Mouse (Mus musculus): ENCODE measurements around the gene Dph7. TPM values are rescaled to one million over a fixed set of nuclear protein-coding genes. Genes with fewer than 3 reads are reported as not detected.

Gene Dph7
- total RNA-seq, 1 experiment: 23.7 TPM

DNA sequence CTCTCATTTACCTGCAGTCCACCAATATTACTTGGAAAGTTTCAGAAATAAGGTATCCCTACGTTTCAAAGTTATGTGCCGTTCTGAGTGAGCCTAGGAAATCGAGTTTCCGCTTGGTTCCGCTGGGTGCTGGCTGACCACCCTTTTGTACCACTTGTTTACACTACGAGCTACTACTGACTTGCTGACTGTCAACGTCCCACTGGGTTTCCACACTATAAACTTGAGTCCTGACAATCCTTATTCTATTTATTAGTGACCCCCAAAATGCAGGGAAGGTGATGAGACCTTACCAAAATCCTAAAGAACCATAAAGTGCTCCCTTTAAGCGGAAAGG is 42.4 kb upstream of the Dph7 start:
- Histone ChIP-seq H3K36me3 (ENCODE audit: control insufficient read depth, insufficient read depth, low read length, poor library complexity, severe bottlenecking) (no peaks in the 10 kb centered on the region), H3K9ac (ENCODE audit: insufficient read depth, low read depth, low read length, poor library complexity, severe bottlenecking) (peak overlapping the region; percentile 78), H3K9me3 (ENCODE audit: control insufficient read depth, insufficient read depth, low read depth, low read length) (no peaks in the 10 kb centered on the region), H3K4me1 (ENCODE audit: control insufficient read depth in 2 of 2, insufficient read depth in 2 of 2, low read length in 2 of 2, poor library complexity in 1 of 2) (peaks cover 0 to 5% of the 10 kb centered on the region in 2 experiments; a peak in 2 of 4 replicates), H3K4me3 (ENCODE audit: insufficient read depth in 1 of 2, low read depth in 1 of 2, low read length in 2 of 2, poor library complexity in 1 of 2, severe bottlenecking in 1 of 2) (peak overlapping the region; percentile 71 to 74), H3K27ac (ENCODE audit: insufficient read depth, low read depth, low read length, poor library complexity, severe bottlenecking) (no peak overlapping the region; the same call in 1 of the 2 replicates)
- in situ Hi-C loops (cut with MboI; ENCODE audit: low sequenced_read_pairs in 2 of 2, unreplicated experiment in 2 of 2): no loop called here
- TF ChIP-seq ZNF384 (IDR thresholded peaks at IDR 0.05; ENCODE audit: low read depth, low read length): no peak
- DNase-seq (ENCODE audit: low read depth, low spot score): no peak

DNA sequence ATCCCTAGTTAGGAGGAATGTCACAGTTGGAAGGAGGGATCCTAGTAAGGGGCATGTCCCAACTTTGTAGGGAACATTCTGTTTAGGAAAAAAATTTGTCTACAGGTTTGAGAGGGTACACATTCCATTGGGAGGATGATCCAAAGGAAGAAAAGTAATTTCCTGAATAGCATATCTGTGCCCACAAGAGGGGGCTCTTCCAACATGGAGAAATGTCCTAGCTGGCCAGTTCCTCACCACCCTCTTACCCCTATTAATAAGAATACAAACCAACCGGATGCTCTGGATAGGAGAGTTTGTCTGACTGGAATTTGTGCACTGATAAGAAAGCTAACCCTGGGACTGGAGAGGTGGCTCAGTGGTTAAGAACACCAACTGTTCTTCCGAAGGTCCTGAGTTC is 38.6 kb upstream of the Dph7 start:
- no peaks in the 10 kb centered on the region for H3K9me3 ChIP-seq (ENCODE audit: control insufficient read depth, insufficient read depth, low read depth, low read length)
- H3K4me3 ChIP-seq (ENCODE audit: insufficient read depth in 1 of 2, low read depth in 1 of 2, low read length in 2 of 2, poor library complexity in 1 of 2, severe bottlenecking in 1 of 2): no peak overlapping the region
- in situ Hi-C loops (cut with MboI; ENCODE audit: low sequenced_read_pairs in 2 of 2, unreplicated experiment in 2 of 2): no loop called here
- no peak for DNase-seq (ENCODE audit: low read depth, low spot score)
- H3K9ac ChIP-seq (ENCODE audit: insufficient read depth, low read depth, low read length, poor library complexity, severe bottlenecking): no peak overlapping the region
- no peak for TF ChIP-seq ZNF384 (IDR thresholded peaks at IDR 0.05; ENCODE audit: low read depth, low read length)
- TF ChIP-seq MAFK (IDR thresholded peaks at IDR 0.05; ENCODE audit: insufficient read depth, low read depth, low read length): no peak
- TF ChIP-seq CHD2 (IDR thresholded peaks at IDR 0.05; ENCODE audit: low read depth, low read length): no peak
- TF ChIP-seq HCFC1 (IDR thresholded peaks at IDR 0.05; ENCODE audit: borderline replicate concordance, insufficient read depth, low read length): no peak
- no peak for TF ChIP-seq ZC3H11A (IDR thresholded peaks at IDR 0.05; ENCODE audit: borderline replicate concordance, low read depth, low read length)
- no peak overlapping the region for H3K27ac ChIP-seq (ENCODE audit: insufficient read depth, low read depth, low read length, poor library complexity, severe bottlenecking)
- peaks cover 4% of the 10 kb centered on the region; the same call in 1 of the 2 replicates for H3K36me3 ChIP-seq (ENCODE audit: control insufficient read depth, insufficient read depth, low read length, poor library complexity, severe bottlenecking)
- H3K4me1 ChIP-seq (ENCODE audit: control insufficient read depth in 2 of 2, insufficient read depth in 2 of 2, low read length in 2 of 2, poor library complexity in 1 of 2): peaks cover 1 to 7% of the 10 kb centered on the region in 2 experiments; a peak in 1 of 4 replicates

DNA sequence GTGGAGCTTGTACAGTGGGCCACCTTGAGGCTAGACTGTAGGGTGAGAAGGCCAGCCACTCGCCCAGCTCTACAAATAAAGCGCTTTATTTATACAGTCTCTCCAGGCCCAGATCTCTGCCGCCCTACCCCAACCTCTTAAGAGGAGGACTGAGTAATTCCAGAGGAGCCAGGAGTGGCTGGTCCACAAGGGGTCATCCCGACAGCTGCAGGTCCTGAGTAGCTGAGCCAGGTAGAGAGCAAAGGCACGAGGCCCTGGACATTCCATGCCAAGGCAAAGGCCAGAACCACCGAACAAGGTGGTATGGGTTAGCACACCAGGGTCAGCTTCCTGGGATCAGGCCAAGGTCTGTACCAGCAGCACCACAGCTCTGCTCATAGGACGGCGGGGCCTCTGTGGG is 36.9 kb upstream of the Dph7 start:
- Histone ChIP-seq H3K27ac (ENCODE audit: insufficient read depth, low read depth, low read length, poor library complexity, severe bottlenecking) (no peak overlapping the region), H3K9ac (ENCODE audit: insufficient read depth, low read depth, low read length, poor library complexity, severe bottlenecking) (no peak overlapping the region), H3K4me1 (ENCODE audit: control insufficient read depth in 2 of 2, insufficient read depth in 2 of 2, low read length in 2 of 2, poor library complexity in 1 of 2) (peaks cover 1 to 12% of the 10 kb centered on the region in 2 experiments; a peak in 1 of 4 replicates), H3K9me3 (ENCODE audit: control insufficient read depth, insufficient read depth, low read depth, low read length) (no peaks in the 10 kb centered on the region), H3K4me3 (ENCODE audit: insufficient read depth in 1 of 2, low read depth in 1 of 2, low read length in 2 of 2, poor library complexity in 1 of 2, severe bottlenecking in 1 of 2) (no peak overlapping the region), H3K36me3 (ENCODE audit: control insufficient read depth, insufficient read depth, low read length, poor library complexity, severe bottlenecking) (peaks cover 4% of the 10 kb centered on the region; the same call in 1 of the 2 replicates)
- TF ChIP-seq HCFC1 (IDR thresholded peaks at IDR 0.05; ENCODE audit: borderline replicate concordance, insufficient read depth, low read length) (no peak), CHD2 (IDR thresholded peaks at IDR 0.05; ENCODE audit: low read depth, low read length) (no peak), ZNF384 (IDR thresholded peaks at IDR 0.05; ENCODE audit: low read depth, low read length) (no peak), ZC3H11A (IDR thresholded peaks at IDR 0.05; ENCODE audit: borderline replicate concordance, low read depth, low read length) (no peak), MAFK (IDR thresholded peaks at IDR 0.05; ENCODE audit: insufficient read depth, low read depth, low read length) (no peak)
- in situ Hi-C loops (cut with MboI; ENCODE audit: low sequenced_read_pairs in 2 of 2, unreplicated experiment in 2 of 2): no loop called here
- no peak for DNase-seq (ENCODE audit: low read depth, low spot score)

- TF ChIP-seq HCFC1 (IDR thresholded peaks at IDR 0.05; ENCODE audit: borderline replicate concordance, insufficient read depth, low read length) (no peak), ZNF384 (IDR thresholded peaks at IDR 0.05; ENCODE audit: low read depth, low read length) (no peak), CHD2 (IDR thresholded peaks at IDR 0.05; ENCODE audit: low read depth, low read length) (no peak), ZC3H11A (IDR thresholded peaks at IDR 0.05; ENCODE audit: borderline replicate concordance, low read depth, low read length) (no peak), MAFK (IDR thresholded peaks at IDR 0.05; ENCODE audit: insufficient read depth, low read depth, low read length) (no peak)
- H3K4me3 ChIP-seq (ENCODE audit: insufficient read depth in 1 of 2, low read depth in 1 of 2, low read length in 2 of 2, poor library complexity in 1 of 2, severe bottlenecking in 1 of 2): no peak overlapping the region
- H3K9me3 ChIP-seq (ENCODE audit: control insufficient read depth, insufficient read depth, low read depth, low read length): no peaks in the 10 kb centered on the region
These were observed 35.7 kb upstream of the Dph7 start for GRCm38 (mm10) chr2:24926345-24926964.

GRCm38 (mm10) chr2:24926965-24927358 is 35.2 kb upstream of the Dph7 start:
- no peak for DNase-seq (ENCODE audit: low read depth, low spot score)
- H3K4me1 ChIP-seq (ENCODE audit: control insufficient read depth in 2 of 2, insufficient read depth in 2 of 2, low read length in 2 of 2, poor library complexity in 1 of 2): peaks cover 1 to 12% of the 10 kb centered on the region in 2 experiments; a peak in 1 of 4 replicates
- TF ChIP-seq MAFK (IDR thresholded peaks at IDR 0.05; ENCODE audit: insufficient read depth, low read depth, low read length) (no peak), ZNF384 (IDR thresholded peaks at IDR 0.05; ENCODE audit: low read depth, low read length) (no peak), CHD2 (IDR thresholded peaks at IDR 0.05; ENCODE audit: low read depth, low read length) (no peak), HCFC1 (IDR thresholded peaks at IDR 0.05; ENCODE audit: borderline replicate concordance, insufficient read depth, low read length) (no peak)
- no peak overlapping the region for H3K9ac ChIP-seq (ENCODE audit: insufficient read depth, low read depth, low read length, poor library complexity, severe bottlenecking)
- H3K4me3 ChIP-seq (ENCODE audit: insufficient read depth in 1 of 2, low read depth in 1 of 2, low read length in 2 of 2, poor library complexity in 1 of 2, severe bottlenecking in 1 of 2): no peak overlapping the region
- no peaks in the 10 kb centered on the region for H3K9me3 ChIP-seq (ENCODE audit: control insufficient read depth, insufficient read depth, low read depth, low read length)
- in situ Hi-C loops (cut with MboI; ENCODE audit: low sequenced_read_pairs in 2 of 2, unreplicated experiment in 2 of 2): no loop called here
- peaks cover 4% of the 10 kb centered on the region; the same call in 1 of the 2 replicates for H3K36me3 ChIP-seq (ENCODE audit: control insufficient read depth, insufficient read depth, low read length, poor library complexity, severe bottlenecking)
- H3K27ac ChIP-seq (ENCODE audit: insufficient read depth, low read depth, low read length, poor library complexity, severe bottlenecking): no peak overlapping the region

More at GRCm38 (mm10) chr2:24926345-24926964, 35.7 kb upstream of the Dph7 start:
- Histone ChIP-seq H3K9ac (ENCODE audit: insufficient read depth, low read depth, low read length, poor library complexity, severe bottlenecking) (no peak overlapping the region), H3K27ac (ENCODE audit: insufficient read depth, low read depth, low read length, poor library complexity, severe bottlenecking) (no peak overlapping the region), H3K4me1 (ENCODE audit: control insufficient read depth in 2 of 2, insufficient read depth in 2 of 2, low read length in 2 of 2, poor library complexity in 1 of 2) (peaks cover 1 to 12% of the 10 kb centered on the region in 2 experiments; a peak in 1 of 4 replicates), H3K36me3 (ENCODE audit: control insufficient read depth, insufficient read depth, low read length, poor library complexity, severe bottlenecking) (peaks cover 4% of the 10 kb centered on the region; the same call in 1 of the 2 replicates)
- DNase-seq (ENCODE audit: low read depth, low spot score): no peak
- in situ Hi-C loops (cut with MboI; ENCODE audit: low sequenced_read_pairs in 2 of 2, unreplicated experiment in 2 of 2): no loop called here
